Mouse (Mus musculus) heart, embryonic 15.5 days (tissue): ENCODE results near the gene Olfr295. TPM values are rescaled to one million over a fixed set of nuclear protein-coding genes. Genes with fewer than 3 reads are reported as not detected.

Experiments
- ATAC-seq: fragments of 200-750 bp; cut with Nextera tagmentation; replicated peaks from 2 replicates; pipeline ENCODE4 v1.8.0; 2017; ENCODE audit warnings: low read depth, moderate TSS enrichment; ENCODE audit not compliant: insufficient number of reproducible peaks, insufficient read depth, low FRiP score
- H3K27ac ChIP-seq: fragments of 300-500 bp; sonication (generic); 2 replicates; pipeline ENCODE4 v1.5.1; 2015; ENCODE audit warnings: mild to moderate bottlenecking, inconsistent platforms
- H3K27me3 ChIP-seq: fragments of 300-500 bp; sonication (generic); 2 replicates; pipeline ENCODE4 v1.6.1; 2015; ENCODE audit warnings: inconsistent platforms
- H3K36me3 ChIP-seq: fragments of 300-500 bp; sonication (generic); 2 replicates; pipeline ENCODE4 v1.6.1; 2015; ENCODE audit warnings: mild to moderate bottlenecking, inconsistent platforms
- H3K4me1 ChIP-seq: fragments of 300-500 bp; sonication (generic); replicated peaks from 2 replicates; pipeline ENCODE4 v1.6.1; 2015; ENCODE audit warnings: inconsistent platforms
- H3K4me2 ChIP-seq: fragments of 300-500 bp; sonication (generic); 2 replicates; pipeline ENCODE4 v1.6.1; 2015; ENCODE audit warnings: inconsistent platforms, mild to moderate bottlenecking, moderate library complexity
- H3K4me3 ChIP-seq: fragments of 300-500 bp; sonication (generic); 2 replicates; pipeline ENCODE4 v1.5.1; 2015; ENCODE audit warnings: mild to moderate bottlenecking, inconsistent platforms
- H3K9ac ChIP-seq: fragments of 300-500 bp; sonication (generic); 2 replicates; pipeline ENCODE4 v1.6.1; 2015; ENCODE audit warnings: mild to moderate bottlenecking, inconsistent platforms
- H3K9me3 ChIP-seq: fragments of 300-500 bp; sonication (generic); replicated peaks from 2 replicates; pipeline ENCODE4 v1.6.1; 2016; ENCODE audit warnings: inconsistent platforms
- WGBS: fragments of 180-500 bp; shearing (Covaris S2); methylation state at CpG from one replicate; pipeline ENCODE4 v1.1.7; 2015; ENCODE audit warnings: mixed read lengths; 5-methylcytosine and 5-hydroxymethylcytosine counted together
- polyA plus RNA-seq: library from polyadenylated mRNA; unstranded; fragments of >200 nt; fragmentation: Nextera tagmentation; extraction: Ambion mirVana; gene quantifications from 2 replicates; pipeline ENCODE4 v1.2.1, GENCODE M21; 2015

Gene Olfr295
- polyA plus RNA-seq, result not detected in 2 replicates

- no peak for ATAC-seq
- Histone ChIP-seq H3K27ac (no peak within 1 kb of the TSS), H3K36me3 (no peaks in the 10 kb centered on the region), H3K9ac (no peak within 1 kb of the TSS), H3K4me1 (no peaks in the 10 kb centered on the region), H3K4me2 (no peak within 1 kb of the TSS), H3K9me3 (no peaks in the 10 kb centered on the region; the same call in 1 of the 2 replicates), H3K27me3 (no peaks in the 10 kb centered on the region), H3K4me3 (no peak within 1 kb of the TSS)
- WGBS, result 68% methylated on average over 2 of the region's 2 CpGs
Measured at GRCm38 (mm10) chr7:86583562-86583961, at the start of gene Olfr295. Gene Olfr295 (plus strand): TSS chr7:86583862.

DNA sequence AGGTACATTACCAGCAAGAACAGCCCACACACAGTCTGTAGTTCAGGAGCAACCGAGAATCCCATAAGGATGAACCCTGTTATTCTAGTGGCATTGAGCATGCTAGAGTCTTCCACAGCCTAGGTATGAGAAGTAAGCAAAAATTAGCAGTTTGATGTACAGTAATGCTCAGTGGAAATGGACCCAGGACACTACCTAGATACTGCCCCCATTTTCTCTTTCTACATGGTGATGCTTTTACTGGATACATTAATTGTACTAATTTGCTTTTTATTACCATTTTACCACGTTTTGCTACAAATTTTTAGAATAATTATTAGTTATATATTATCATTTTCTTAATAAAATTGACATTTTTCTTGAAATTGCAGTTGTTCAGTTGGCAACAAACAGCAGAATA lies 32.9 kb downstream of the Olfr295 start, which contains the start of gene Olfr294:
Gene Olfr294, minus strand, starts transcription at position 101 of the 400 bp plus-strand sequence.
- WGBS, result 47% methylated on average over 2 of the region's 2 CpGs
- Histone ChIP-seq H3K9ac (no peak within 1 kb of the TSS), H3K4me3 (no peak within 1 kb of the TSS), H3K9me3 (no peaks in the 10 kb centered on the region), H3K36me3 (no peaks in the 10 kb centered on the region), H3K27ac (no peak within 1 kb of the TSS), H3K4me1 (no peaks in the 10 kb centered on the region), H3K4me2 (no peak within 1 kb of the TSS), H3K27me3 (no peaks in the 10 kb centered on the region)
- ATAC-seq, result no peak

Other genes starting within 250 kb of the Olfr295 start
- not detected in 2 replicates for gene Olfr307, start 246.3 kb upstream of the Olfr295 start, polyA plus RNA-seq
- not detected in 2 replicates for gene Olfr305, start 216.9 kb upstream of the Olfr295 start, polyA plus RNA-seq
- not detected in 2 replicates for gene Olfr304, start 197.2 kb upstream of the Olfr295 start, polyA plus RNA-seq
- not detected in 2 replicates for gene Olfr303, start 186.1 kb upstream of the Olfr295 start, polyA plus RNA-seq
- not detected in 2 replicates for gene Olfr301, start 180.0 kb upstream of the Olfr295 start, polyA plus RNA-seq
- gene Olfr299, start 123.9 kb upstream of the Olfr295 start, polyA plus RNA-seq, result not detected in 2 replicates
- gene Olfr298, start 91.4 kb upstream of the Olfr295 start, polyA plus RNA-seq, result not detected in 2 replicates
- gene Olfr297, start 63.9 kb upstream of the Olfr295 start, polyA plus RNA-seq, result not detected in 2 replicates
- not detected in 2 replicates for gene Olfr294, start 32.8 kb downstream of the Olfr295 start, polyA plus RNA-seq
- gene Olfr293, start 65.2 kb downstream of the Olfr295 start, polyA plus RNA-seq, result not detected in 2 replicates
- not detected in 2 replicates for gene Olfr292, start 104.5 kb downstream of the Olfr295 start, polyA plus RNA-seq
- gene Folh1, start 192.1 kb downstream of the Olfr295 start, polyA plus RNA-seq, result 0.29 TPM in 2 replicates
- not detected in 2 replicates for gene Vmn2r77, start 211.2 kb downstream of the Olfr295 start, polyA plus RNA-seq